Mouse (Mus musculus) intestine, embryonic 14.5 days (tissue): ENCODE measurements at regions not wholly inside any gene's neighbourhood (a gene's known extent, or its start where the extent isn't known, plus 50 kb on each side); places are given as distances from the start of the nearest gene placed in this dataset.

Source experiments
- ATAC-seq: fragments of 200-750 bp; cut with Nextera tagmentation; replicated peaks from 2 replicates; pipeline ENCODE4 v1.8.0; 2017; ENCODE audit warnings: low read depth, moderate number of reproducible peaks, moderate TSS enrichment, moderate library complexity; ENCODE audit not compliant: low FRiP score, low TSS enrichment
- DNase-seq: peaks from one replicate; pipeline ENCODE4 v3.0.0-alpha.2; 2018; ENCODE audit warnings: low spot score
- H3K27ac ChIP-seq: fragments of 300-500 bp; sonication (generic); 2 replicates; pipeline ENCODE4 v1.5.1; 2014; ENCODE audit warnings: low read depth, mild to moderate bottlenecking, control low read depth
- H3K27me3 ChIP-seq: fragments of 300-500 bp; sonication (generic); replicated peaks from 2 replicates; pipeline ENCODE4 v1.6.1; 2014; ENCODE audit warnings: low read length, control low read depth; ENCODE audit not compliant: control insufficient read depth, insufficient read depth
- H3K36me3 ChIP-seq: fragments of 300-500 bp; sonication (generic); 2 replicates; pipeline ENCODE4 v1.6.1; 2014; ENCODE audit warnings: low read length, control low read depth; ENCODE audit not compliant: control insufficient read depth, insufficient read depth
- H3K4me1 ChIP-seq: fragments of 300-500 bp; sonication (generic); replicated peaks from 2 replicates; pipeline ENCODE4 v1.6.1; 2014; ENCODE audit warnings: low read length, control low read depth, mixed read lengths; ENCODE audit not compliant: control insufficient read depth, insufficient read depth
- H3K4me2 ChIP-seq: fragments of 300-500 bp; sonication (generic); 2 replicates; pipeline ENCODE4 v1.6.1; 2014; ENCODE audit warnings: low read length
- H3K4me3 ChIP-seq: fragments of 300-500 bp; sonication (generic); 2 replicates; pipeline ENCODE4 v1.5.1; 2014; ENCODE audit warnings: low read depth, low read length, control low read depth, mixed read lengths
- H3K9ac ChIP-seq: fragments of 300-500 bp; sonication (generic); 2 replicates; pipeline ENCODE4 v1.6.1; 2014; ENCODE audit warnings: mild to moderate bottlenecking, low read length
- H3K9me3 ChIP-seq: fragments of 300-500 bp; sonication (generic); 2 replicates; pipeline ENCODE4 v1.6.1; 2016; ENCODE audit warnings: low read length, control low read depth; ENCODE audit not compliant: control insufficient read depth
- WGBS: fragments of 180-500 bp; shearing (Covaris S2); extraction: QIAGEN DNeasy Blood & Tissue Kit; methylation state at CpG from one replicate; pipeline ENCODE4 v1.1.7; 2014; 5-methylcytosine and 5-hydroxymethylcytosine counted together

DNA sequence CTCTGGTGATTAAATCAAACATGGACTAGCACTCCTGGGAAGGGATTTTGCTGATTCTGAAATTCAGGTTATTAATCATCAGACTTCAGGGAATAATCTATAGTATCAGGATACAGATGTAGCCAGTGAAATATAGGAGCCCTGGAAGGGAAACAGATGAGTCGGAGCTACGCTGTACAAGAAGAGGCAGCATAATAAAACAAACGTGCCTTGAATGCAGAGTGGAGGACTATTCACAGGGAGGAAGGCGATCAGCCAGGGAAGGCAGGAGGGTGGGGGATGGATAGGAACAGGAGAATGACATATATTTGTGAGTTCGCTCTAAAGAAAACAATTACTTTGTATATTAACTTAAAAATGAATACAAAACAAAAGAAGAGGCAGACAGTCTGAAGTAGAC lies 286.6 kb upstream of the Got2 start:
- DNase-seq (no peak), ATAC-seq (no peak)
- Histone ChIP-seq H3K27ac (no peak overlapping the region), H3K27me3 (no peaks in the 10 kb centered on the region), H3K4me2 (no peak overlapping the region), H3K36me3 (no peaks in the 10 kb centered on the region), H3K4me1 (no peaks in the 10 kb centered on the region), H3K4me3 (no peak overlapping the region), H3K9ac (no peak overlapping the region), H3K9me3 (no peaks in the 10 kb centered on the region)
- WGBS: 75% methylated on average over 5 of the region's 5 CpGs

DNA sequence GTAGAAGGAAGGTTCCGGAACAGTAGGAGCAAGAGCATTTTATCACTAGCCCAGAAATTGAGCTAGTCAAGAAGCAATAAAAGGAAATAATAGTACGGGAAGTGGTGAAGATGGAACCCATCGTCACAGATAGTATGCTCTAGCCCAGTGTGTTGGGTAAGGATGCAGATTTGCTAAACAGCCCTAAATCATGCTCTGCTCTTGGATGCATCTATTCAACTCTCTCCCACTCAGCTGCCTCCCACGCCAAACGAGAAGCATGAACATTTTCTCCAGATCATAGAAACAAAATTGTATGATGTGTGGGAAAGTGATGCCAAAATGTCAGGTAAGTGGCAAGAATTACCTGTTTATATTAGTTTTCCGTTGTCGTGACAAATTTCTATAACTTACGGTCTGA lies 276.6 kb upstream of the Got2 start:
- Histone ChIP-seq H3K27ac (no peak overlapping the region), H3K4me3 (no peak overlapping the region), H3K27me3 (no peaks in the 10 kb centered on the region), H3K4me1 (no peaks in the 10 kb centered on the region), H3K9ac (no peak overlapping the region), H3K36me3 (no peaks in the 10 kb centered on the region), H3K4me2 (no peak overlapping the region), H3K9me3 (no peaks in the 10 kb centered on the region)
- WGBS: 85% methylated on average over 8 of the region's 8 CpGs
- DNase-seq (no peak), ATAC-seq (no peak)

DNA sequence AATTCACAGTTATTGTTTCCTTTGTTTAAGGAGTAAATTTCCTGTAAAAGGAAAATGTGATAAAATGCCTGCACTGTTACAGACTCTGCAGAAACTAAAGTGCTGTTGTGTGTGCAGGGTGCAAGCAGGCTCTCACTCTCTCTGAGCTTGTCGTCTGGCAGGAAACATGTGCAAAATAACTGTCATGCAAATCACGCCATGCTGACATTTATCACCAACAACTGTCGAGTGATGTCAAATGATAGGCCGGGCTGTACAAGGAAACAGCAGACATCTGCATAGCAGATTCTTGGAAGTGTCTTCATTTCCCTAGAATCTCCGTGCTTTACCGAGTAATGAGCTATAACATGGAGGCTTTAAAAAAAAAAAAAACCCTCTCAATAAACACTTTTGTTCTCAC lies 271.6 kb upstream of the Got2 start:
- Histone ChIP-seq H3K4me3 (no peak overlapping the region), H3K27ac (no peak overlapping the region), H3K4me1 (no peaks in the 10 kb centered on the region), H3K36me3 (no peaks in the 10 kb centered on the region), H3K9ac (no peak overlapping the region), H3K4me2 (no peak overlapping the region), H3K9me3 (no peaks in the 10 kb centered on the region), H3K27me3 (no peaks in the 10 kb centered on the region)
- WGBS: 27% methylated on average over 6 of the region's 6 CpGs
- DNase-seq (no peak), ATAC-seq (no peak)

DNA sequence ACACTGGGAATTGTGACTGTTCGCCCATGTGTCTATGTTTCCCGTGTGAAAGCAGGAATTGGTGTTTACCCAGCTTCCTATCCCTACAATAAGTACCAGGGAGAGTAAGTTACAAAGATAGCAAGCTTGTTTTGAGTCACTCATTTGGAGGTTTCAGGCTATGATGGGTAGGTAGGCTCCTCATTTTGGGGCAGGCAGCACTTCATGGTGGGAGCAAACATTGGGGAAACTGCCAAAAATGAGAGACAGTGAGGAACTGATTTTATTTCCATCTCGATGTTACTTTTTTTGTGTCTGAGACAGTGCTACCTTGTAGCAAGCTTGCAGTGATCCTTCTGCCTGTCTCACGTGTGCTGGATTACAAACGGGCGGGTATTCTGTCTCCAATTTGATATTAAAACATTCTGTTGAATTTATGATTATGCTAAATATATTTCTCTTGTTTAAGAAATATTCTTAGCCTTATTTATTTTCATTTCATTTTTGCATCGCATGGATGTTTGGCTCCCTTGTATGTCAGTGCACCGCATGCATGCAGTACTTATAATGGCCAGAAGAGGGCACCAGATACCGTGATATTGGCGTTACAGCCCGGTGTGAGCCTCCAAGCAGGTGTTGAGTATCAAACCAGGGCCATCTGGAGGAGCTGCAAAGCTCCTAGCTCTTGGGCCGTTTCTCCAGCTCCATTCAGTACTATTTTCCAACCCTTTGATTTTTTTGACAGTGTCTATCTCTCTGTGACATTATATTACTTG lies 264.3 kb upstream of the Got2 start:
- Histone ChIP-seq H3K9me3 (no peaks in the 10 kb centered on the region), H3K4me3 (no peak overlapping the region), H3K36me3 (no peaks in the 10 kb centered on the region), H3K4me1 (no peaks in the 10 kb centered on the region), H3K9ac (no peak overlapping the region), H3K27ac (no peak overlapping the region), H3K27me3 (no peaks in the 10 kb centered on the region), H3K4me2 (no peak overlapping the region)
- 43% methylated on average over 12 of the region's 12 CpGs for WGBS
- DNase-seq: peak; percentile 79
- no peak for ATAC-seq

DNA sequence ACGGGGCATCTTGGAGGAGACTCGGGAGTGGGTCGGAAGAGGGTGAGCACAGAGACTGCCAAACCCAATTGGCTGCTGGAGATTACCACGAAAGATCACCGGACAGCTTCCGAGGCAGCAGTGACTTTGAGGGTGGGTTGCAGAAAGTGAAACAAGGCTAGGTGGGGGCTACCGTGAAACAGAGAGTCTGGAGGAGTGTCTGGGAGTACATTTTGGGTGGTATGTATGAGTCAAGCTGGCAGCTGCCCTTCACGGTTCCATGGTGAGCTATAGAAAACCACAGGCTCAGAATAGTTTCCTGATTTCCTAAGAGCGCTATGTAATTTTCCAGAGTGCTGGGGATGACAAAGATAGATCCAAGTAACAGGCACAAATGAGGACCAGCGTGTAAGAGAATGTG lies 263.7 kb upstream of the Got2 start:
- ATAC-seq (no peak), DNase-seq (no peak)
- no peaks in the 10 kb centered on the region for H3K4me1 ChIP-seq
- 76% methylated on average over 10 of the region's 10 CpGs for WGBS
- no peaks in the 10 kb centered on the region for H3K9me3 ChIP-seq
- no peaks in the 10 kb centered on the region for H3K27me3 ChIP-seq
- no peak overlapping the region for H3K9ac ChIP-seq
- H3K4me2 ChIP-seq: no peak overlapping the region
- no peak overlapping the region for H3K4me3 ChIP-seq
- no peak overlapping the region for H3K27ac ChIP-seq
- H3K36me3 ChIP-seq: no peaks in the 10 kb centered on the region

DNA sequence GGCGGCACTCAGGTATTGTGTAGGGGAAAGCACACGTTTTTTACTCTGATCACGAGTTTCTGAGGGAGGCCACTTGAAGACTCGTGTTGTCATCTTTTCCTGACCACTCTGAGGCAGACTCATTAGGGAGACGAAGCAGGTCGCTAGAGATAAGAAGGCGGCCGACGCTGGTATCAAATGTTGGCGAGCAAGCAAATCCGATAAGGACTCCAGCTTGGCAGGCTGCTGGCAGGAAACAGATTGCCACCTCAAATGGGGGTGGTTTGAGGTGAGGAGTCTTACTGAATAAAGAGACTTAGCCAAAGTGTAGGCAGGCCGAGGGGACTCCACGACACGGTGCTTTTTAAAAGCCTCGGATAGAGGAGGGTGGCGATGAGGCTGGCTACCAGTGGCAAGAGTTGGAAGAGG lies 262.7 kb upstream of the Got2 start:
- Histone ChIP-seq H3K4me1 (no peaks in the 10 kb centered on the region), H3K36me3 (no peaks in the 10 kb centered on the region), H3K27me3 (no peaks in the 10 kb centered on the region), H3K9me3 (no peaks in the 10 kb centered on the region), H3K27ac (no peak overlapping the region), H3K9ac (no peak overlapping the region), H3K4me2 (no peak overlapping the region), H3K4me3 (no peak overlapping the region)
- no peak for DNase-seq
- ATAC-seq: no peak
- 75% methylated on average over 16 of the region's 16 CpGs for WGBS

DNA sequence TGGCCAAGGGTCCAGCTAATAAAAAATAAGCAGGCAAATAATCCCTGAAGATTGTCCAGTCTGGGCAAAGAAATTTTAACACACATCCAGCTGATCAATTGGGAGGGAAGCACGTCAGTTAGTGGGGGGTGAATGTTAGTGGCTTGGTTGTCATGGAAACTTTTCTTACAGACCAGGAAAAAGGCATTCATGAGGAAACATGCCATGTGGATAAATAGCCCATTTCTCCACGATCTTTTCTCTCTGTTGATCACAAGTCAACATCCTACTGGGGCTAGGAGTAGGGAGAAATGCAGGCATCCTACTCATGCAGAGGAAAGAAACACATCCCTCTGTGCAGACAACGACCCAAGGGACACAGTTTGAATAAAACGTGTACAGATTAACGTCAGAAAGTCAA lies 243.8 kb upstream of the Got2 start:
- 67% methylated on average over 5 of the region's 5 CpGs for WGBS
- no peaks in the 10 kb centered on the region for H3K36me3 ChIP-seq

DNA sequence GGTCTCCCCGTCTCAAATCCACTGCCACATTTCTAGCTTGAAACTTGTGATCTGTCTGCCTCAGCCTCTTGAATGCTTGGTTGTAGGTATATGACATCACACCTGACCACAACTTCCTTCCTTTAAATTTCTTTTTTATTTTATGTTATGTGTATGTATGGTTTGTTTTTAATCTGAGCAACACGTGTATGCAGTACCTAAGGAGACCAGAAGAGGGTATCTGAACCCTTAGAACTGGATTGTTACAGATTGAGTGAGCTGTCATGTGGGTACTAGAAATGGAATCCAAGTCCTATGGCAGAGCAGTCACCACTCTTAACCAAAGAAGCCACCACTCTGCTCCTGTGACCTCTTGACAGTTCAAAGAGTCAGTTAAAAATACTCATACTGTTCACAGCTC lies 240.0 kb upstream of the Got2 start:
- H3K27me3 ChIP-seq: no peaks in the 10 kb centered on the region
- H3K4me2 ChIP-seq: no peak overlapping the region
- H3K9ac ChIP-seq: no peak overlapping the region
- DNase-seq (no peak), ATAC-seq (no peak)
- no peak overlapping the region for H3K4me3 ChIP-seq
- WGBS: 79% methylated on average over 2 of the region's 2 CpGs
- no peaks in the 10 kb centered on the region for H3K4me1 ChIP-seq
- no peak overlapping the region for H3K27ac ChIP-seq
- 0 out of 2 replicates have a peak, but pooled peaks cover 2% of the 10 kb centered on the region for H3K9me3 ChIP-seq
- H3K36me3 ChIP-seq: no peaks in the 10 kb centered on the region

More for the DNA sequence above, 243.8 kb upstream of the Got2 start:
- Histone ChIP-seq H3K27me3 (no peaks in the 10 kb centered on the region), H3K9me3 (no peaks in the 10 kb centered on the region), H3K4me1 (no peaks in the 10 kb centered on the region), H3K4me2 (no peak overlapping the region), H3K4me3 (no peak overlapping the region), H3K27ac (no peak overlapping the region), H3K9ac (no peak overlapping the region)
- no peak for ATAC-seq
- DNase-seq: no peak

DNA sequence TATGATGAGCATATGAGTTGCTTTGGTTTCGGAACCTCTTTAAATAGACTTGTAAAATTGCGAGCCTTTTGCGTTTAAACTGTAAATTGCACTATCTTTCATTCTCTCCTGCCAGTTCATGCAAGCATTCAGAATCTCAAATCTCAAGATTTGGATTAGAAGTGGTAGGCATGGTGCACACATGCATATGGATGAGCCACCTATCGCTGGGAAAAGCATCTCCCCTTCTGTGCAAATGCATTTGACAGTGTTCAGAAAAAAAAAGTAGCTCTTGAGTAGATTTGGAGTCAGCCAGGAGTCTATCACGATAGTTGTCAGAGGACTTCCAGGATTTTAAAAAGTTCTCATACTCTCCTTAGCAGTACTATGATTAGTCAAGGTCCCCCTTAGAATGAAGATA lies 212.5 kb upstream of the Got2 start:
- Histone ChIP-seq H3K4me1 (no peaks in the 10 kb centered on the region), H3K27ac (no peak overlapping the region), H3K9ac (no peak overlapping the region), H3K27me3 (no peaks in the 10 kb centered on the region), H3K36me3 (no peaks in the 10 kb centered on the region), H3K9me3 (no peaks in the 10 kb centered on the region), H3K4me2 (no peak overlapping the region), H3K4me3 (no peak overlapping the region)
- 82% methylated on average over 5 of the region's 5 CpGs for WGBS
- DNase-seq (no peak), ATAC-seq (no peak)
